19 mouse cellular contexts compared by ENCODE assay signal in the genomic region with DNA sequence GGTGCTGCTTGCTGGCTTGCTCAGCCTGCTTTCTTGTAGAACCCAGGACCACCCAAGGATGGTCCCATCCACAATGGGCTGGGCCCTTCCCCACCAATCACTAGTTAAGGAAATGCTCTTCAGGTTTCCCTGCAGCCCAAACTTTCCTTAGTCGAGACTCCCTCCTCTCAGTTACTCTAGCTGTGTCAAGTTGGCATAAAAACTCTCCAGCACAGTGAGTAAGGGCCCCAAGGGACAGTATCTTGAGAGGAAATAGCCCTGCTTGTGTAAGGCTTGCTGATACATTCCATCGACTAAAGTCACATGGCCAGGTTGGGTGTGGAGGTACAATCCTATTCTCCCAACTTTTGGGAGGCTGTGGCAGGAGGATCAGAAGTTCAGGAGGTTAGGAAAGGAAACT. TPM values are rescaled to one million over a fixed set of nuclear protein-coding genes. Genes with fewer than 3 reads are reported as not detected.
DNase-seq lines count a peak whose midpoint lies in the region; TF ChIP-seq lines count a peak whose summit lies in the region.
"Had no signal": no experiment of that assay in that cellular context is flagged by ENCODE, and none has a peak within 500 bp of the region (broad histone marks: within the 10 kb centered on the region; RNA-seq: fewer than 3 reads in every experiment).

No protein-coding gene starts in this region.

- H3K4me1 ChIP-seq in bone marrow, adult 2 months (ENCODE audit: control insufficient read depth, insufficient read depth, low read length), result peaks cover 1% of the 10 kb centered on the region; the same call in 1 of the 2 replicates
- H3K4me1 ChIP-seq: embryonic facial prominence, embryonic 13.5 days; heart, embryonic 10.5 days; hindbrain, embryonic 12.5 days had no signal

- no peaks in the 10 kb centered on the region for H3K79me2 ChIP-seq in C2C12 (ENCODE audit: control insufficient read depth, insufficient read depth)

- no peaks in the 10 kb centered on the region for H3K36me3 ChIP-seq in C2C12 (ENCODE audit: control insufficient read depth, insufficient read depth)

- DNase-seq in cerebellum, adult 11-12 months, result peak; percentile 22
- no peak for DNase-seq in cerebellum, postnatal 36 days
- no peak for DNase-seq in urinary bladder, adult 2 months (ENCODE audit: low spot score)
- no peak for DNase-seq in layer of hippocampus, adult 11-12 months (ENCODE audit: low spot score)
- DNase-seq in left cerebral cortex, adult 2 months (ENCODE audit: extremely low spot score in 1 of 2, low spot score in 2 of 2), result no peak
- DNase-seq: adrenal gland, postnatal 14 days; cerebellum, postnatal 25 days; heart, adult 18-20 months; heart, postnatal 10 days; heart, postnatal 4 days; kidney, adult 2 months had no signal

- H3K27ac ChIP-seq in bone marrow, adult 2 months (ENCODE audit: control insufficient read depth, insufficient read depth, low read depth, low read length, poor library complexity), result 0 out of 2 replicates have a peak overlapping the region, but pooled peaks have one; percentile 28
- H3K27ac ChIP-seq in left cerebral cortex, adult 2 months, result no peak overlapping the region
- H3K27ac ChIP-seq: embryonic facial prominence, embryonic 13.5 days; heart, embryonic 10.5 days; hindbrain, embryonic 12.5 days had no signal

- no peak overlapping the region for H3K4me3 ChIP-seq in C2C12 (ENCODE audit: insufficient read depth, poor library complexity, severe bottlenecking)
- no peak overlapping the region for H3K4me3 ChIP-seq in bone marrow, adult 2 months (replicated peaks; ENCODE audit: control insufficient read depth, low read depth, low read length)
- H3K4me3 ChIP-seq in left cerebral cortex, adult 2 months, result no peak overlapping the region
- H3K4me3 ChIP-seq: embryonic facial prominence, embryonic 13.5 days; heart, embryonic 10.5 days; hindbrain, embryonic 12.5 days had no signal

- no peak for TF ChIP-seq POLR2A in bone marrow, adult 2 months (IDR thresholded peaks at IDR 0.05; ENCODE audit: borderline replicate concordance, control insufficient read depth, low read depth, low read length)

- peaks cover 27% of the 10 kb centered on the region for H3K27me3 ChIP-seq in C2C12 (ENCODE audit: control insufficient read depth, insufficient read depth, insufficient read length)

- WGBS in bone marrow, adult 2 months, result 27% methylated on average over 2 of the region's 2 CpGs

- no peak overlapping the region for H3ac ChIP-seq in C2C12 (ENCODE audit: control insufficient read depth, insufficient read length, low read depth)

- intact Hi-C loops in left cerebral cortex, adult 2 months (cut with DNase I), result loop anchor here (10.0 kb wide), 1 partner anchor 245 kb away; the partner anchor contains the start of gene Cox7a1

- TF ChIP-seq CTCF in C2C12 (IDR thresholded peaks at IDR 0.05; ENCODE audit: control insufficient read depth, insufficient read depth, insufficient read length), result no peak
- TF ChIP-seq CTCF in bone marrow, adult 2 months (IDR thresholded peaks at IDR 0.05; ENCODE audit: control insufficient read depth, insufficient read depth, low read length), result no peak
- no peak for TF ChIP-seq CTCF in left cerebral cortex, adult 2 months (IDR thresholded peaks at IDR 0.05)

- H3K79me3 ChIP-seq in C2C12 (ENCODE audit: low read depth), result no peaks in the 10 kb centered on the region

TF ChIP-seq in C2C12, 6 proteins besides CTCF, POLR2A, EP300 and RAD21:
- TF ChIP-seq FOSL1 (IDR thresholded peaks at IDR 0.05; ENCODE audit: insufficient read depth, low read length, poor library complexity, severe bottlenecking) (no peak), USF1 (IDR thresholded peaks at IDR 0.05; ENCODE audit: low read depth) (peak; percentile 31), MAX (IDR thresholded peaks at IDR 0.05) (no peak), MYOD1 (IDR thresholded peaks at IDR 0.05; ENCODE audit: control insufficient read depth, insufficient read length, low read depth) (no peak), MYOG (IDR thresholded peaks at IDR 0.05; ENCODE audit: control insufficient read depth, extremely low read depth, insufficient read length) (no peak), CEBPB (IDR thresholded peaks at IDR 0.05; ENCODE audit: low read depth) (no peak)

RNA-seq across cellular contexts. Expression of gene Nfkbid, which starts 8.7 kb away (rescaled TPM):
- 0.04 TPM for polyA plus RNA-seq in C2C12 (2012; fragmentation: generic; extraction: Trizol)
- 12.3 and 34.2 TPM in 2 replicates for polyA plus RNA-seq in bone marrow, adult 2 months (2011; ENCODE audit: insufficient read depth, insufficient read length, low replicate concordance, missing spikeins)
- 1.8 and 2.0 TPM in 2 replicates for polyA plus RNA-seq in urinary bladder, adult 2 months (2012; rRNA removed)
- 1 to 10 TPM; 3.9 to 5.1 TPM for total RNA-seq in left cerebral cortex, adult 2 months (2021)

RNA-seq across cellular contexts. Expression of gene Hcst, which starts 10.5 kb away (rescaled TPM):
- polyA plus RNA-seq in C2C12 (2012; fragmentation: generic; extraction: Trizol), result not detected
- polyA plus RNA-seq in bone marrow, adult 2 months (2011; ENCODE audit: insufficient read depth, insufficient read length, low replicate concordance, missing spikeins), result 47.8 and 107 TPM in 2 replicates
- polyA plus RNA-seq in urinary bladder, adult 2 months (2012; rRNA removed), result 3.3 and 3.8 TPM in 2 replicates
- total RNA-seq in left cerebral cortex, adult 2 months (2021), result 1 to 10 TPM in 1 of 2 experiments, not detected in 1; 3.1 TPM
- total RNA-seq: adrenal gland, postnatal 14 days; gastrocnemius, adult 8-10 months had no signal

RNA-seq across cellular contexts. Expression of gene Aplp1, which starts 15.1 kb away (rescaled TPM):
- polyA plus RNA-seq in C2C12 (2012; fragmentation: generic; extraction: Trizol), result 0.29 TPM
- 6.2 TPM in 1 of 2 replicates, not detected in the other for polyA plus RNA-seq in bone marrow, adult 2 months (2011; ENCODE audit: insufficient read depth, insufficient read length, low replicate concordance, missing spikeins)
- polyA plus RNA-seq in urinary bladder, adult 2 months (2012; rRNA removed), result 4.2 and 4.5 TPM in 2 replicates
- 1,000 to 10,000 TPM; 1,205 to 1,260 TPM for total RNA-seq in left cerebral cortex, adult 2 months (2021)
- polyA plus RNA-seq: G1E had no signal

RNA-seq across cellular contexts. Expression of gene Tyrobp, which starts 16.6 kb away (rescaled TPM):
- not detected for polyA plus RNA-seq in C2C12 (2012; fragmentation: generic; extraction: Trizol)
- 164 and 433 TPM in 2 replicates for polyA plus RNA-seq in bone marrow, adult 2 months (2011; ENCODE audit: insufficient read depth, insufficient read length, low replicate concordance, missing spikeins)
- 85.1 and 117 TPM in 2 replicates for polyA plus RNA-seq in urinary bladder, adult 2 months (2012; rRNA removed)
- total RNA-seq in left cerebral cortex, adult 2 months (2021), result 10 to 100 TPM; 25.9 to 26.6 TPM

RNA-seq across cellular contexts. Expression of gene Kirrel2, which starts 27.3 kb away (rescaled TPM):
- not detected for polyA plus RNA-seq in C2C12 (2012; fragmentation: generic; extraction: Trizol)
- 0.25 and 4.8 TPM in 2 replicates for polyA plus RNA-seq in bone marrow, adult 2 months (2011; ENCODE audit: insufficient read depth, insufficient read length, low replicate concordance, missing spikeins)
- polyA plus RNA-seq in urinary bladder, adult 2 months (2012; rRNA removed), result not detected in 2 replicates
- total RNA-seq in left cerebral cortex, adult 2 months (2021), result 10 to 100 TPM; 11.0 to 11.9 TPM
- total RNA-seq: adrenal gland, adult 18-20 months; adrenal gland, postnatal 14 days; G1E; gastrocnemius, adult 8-10 months; heart, adult 18-20 months had no signal
- polyA plus RNA-seq: G1E had no signal

Comparison
In these comparisons a context has a peak if more than half of its experiments do, and no peak if none do; other contexts are left out.
1. RNA of gene Hcst, which starts 10.5 kb away (polyA plus RNA-seq): 47.8 to 107 TPM in bone marrow, adult 2 months; 3.3 to 3.8 TPM in urinary bladder, adult 2 months and not detected in C2C12 (single experiment); every median in the first group is over 10 times any median in the second.